Mouse (Mus musculus): Measurements from ENCODE around the gene Spdye4c. TPM values are rescaled to one million over a fixed set of nuclear protein-coding genes. Genes with fewer than 3 reads are reported as not detected.
A peak's percentile ranks its signal among the peaks of the same experiment; 100 is the strongest.

The Spdye4c gene
- total RNA-seq, 4 experiments from 2014 or later = not detected

GRCm38 (mm10) chr2:128609286-128609685 is 18.3 kb downstream of the Spdye4c start:
- no peak for DNase-seq

DNA sequence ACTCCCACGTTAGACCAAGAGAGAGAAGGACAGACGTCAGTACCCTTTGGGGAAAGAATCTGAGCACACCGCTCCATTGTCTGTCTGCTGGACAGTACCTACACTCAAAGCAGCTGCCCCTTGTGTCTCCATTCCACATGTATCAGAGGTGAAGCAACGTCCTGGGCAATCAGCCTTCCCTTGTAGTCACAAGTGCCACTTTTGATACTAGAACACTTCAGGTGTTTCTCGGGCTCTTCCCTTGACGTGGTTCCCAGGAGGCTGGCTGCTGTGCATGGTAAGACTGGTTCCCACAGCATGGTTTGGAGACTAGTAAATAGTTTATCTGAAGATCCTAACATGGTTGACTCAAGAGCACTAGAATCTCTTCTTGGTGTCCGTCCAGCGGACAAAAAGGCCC is 20.2 kb downstream of the Spdye4c start:
- DNase-seq = no peak

DNA sequence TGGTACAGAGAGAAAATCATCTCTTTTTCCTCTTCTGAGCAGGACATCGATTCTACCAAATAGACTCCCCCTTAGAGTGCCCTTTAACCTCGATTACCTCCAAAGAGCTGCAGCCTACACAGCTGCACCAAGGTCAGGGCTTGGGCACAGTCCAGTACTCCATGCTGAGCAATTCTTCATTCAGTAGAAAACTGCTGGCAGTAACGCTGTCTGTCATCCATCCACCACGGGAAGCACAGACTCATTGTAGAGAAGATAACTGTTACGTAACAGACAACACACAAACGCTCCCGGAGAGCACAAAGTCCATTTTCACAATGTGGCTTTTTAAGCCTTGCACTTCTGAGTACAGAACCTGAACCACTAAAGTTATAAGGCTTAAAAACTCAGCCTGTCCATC is 21.3 kb downstream of the Spdye4c start:
- DNase-seq = peak; percentile 66

DNA sequence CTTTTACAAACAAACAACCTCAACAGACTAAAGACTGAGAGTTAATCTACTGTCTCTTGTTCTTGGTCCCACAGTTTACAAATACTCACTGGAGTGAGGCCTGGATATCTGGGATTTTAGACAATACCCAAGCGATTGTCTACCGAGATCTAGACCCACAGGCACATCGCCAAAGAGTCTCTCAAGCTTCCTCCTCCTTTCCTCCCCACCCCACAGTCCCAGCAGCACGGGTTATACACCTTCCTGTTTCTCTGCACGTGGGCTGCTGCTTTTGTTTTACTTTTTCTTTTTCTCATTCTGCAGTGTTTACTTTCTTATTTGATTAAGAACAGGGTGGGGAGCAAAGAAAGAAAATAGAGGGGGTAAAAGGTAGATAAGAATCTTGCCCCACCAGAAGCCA is 22.4 kb downstream of the Spdye4c start:
- DNase-seq = no peak

- no peak for DNase-seq
Observed at GRCm38 (mm10) chr2:128615366-128615765, 24.4 kb downstream of the Spdye4c start.

- no peak for DNase-seq
Observed at GRCm38 (mm10) chr2:128620578-128620977, 29.6 kb downstream of the Spdye4c start.

Other genes starting within 250 kb of the Spdye4c start
- 100 to 1,000 TPM in 1 of 4 experiments, 10 to 100 TPM in 3; 68.0 to 107 (median 76.9) TPM for gene Anapc1, start 96.2 kb downstream of the Spdye4c start, total RNA-seq (2022)
- gene Mertk, start 107.7 kb downstream of the Spdye4c start, total RNA-seq (2022) = 10 to 100 TPM in 3 of 4 experiments, 1 to 10 TPM in 1; 9.6 to 19.3 (median 12.6) TPM
- gene Tmem87b, start 226.9 kb downstream of the Spdye4c start, total RNA-seq (2022) = 10 to 100 TPM; 40.4 to 47.4 (median 44.1) TPM